Mouse (Mus musculus) neural tube, embryonic 13.5 days (tissue): ENCODE measurements around the gene Acaa1a. TPM values are rescaled to one million over a fixed set of nuclear protein-coding genes. Genes with fewer than 3 reads are reported as not detected.

ENCODE experiments used
- ATAC-seq: fragments of 200-750 bp; cut with Nextera tagmentation; 2 replicates; pipeline ENCODE4 v1.8.0; 2017; ENCODE audit warnings: low read depth, mild to moderate bottlenecking, moderate TSS enrichment, moderate library complexity
- H3K27ac ChIP-seq: fragments of 300-500 bp; sonication (generic); replicated peaks from 2 replicates; pipeline ENCODE4 v1.5.1; 2015; ENCODE audit warnings: moderate library complexity, mild to moderate bottlenecking, inconsistent platforms
- H3K27me3 ChIP-seq: fragments of 300-500 bp; sonication (generic); 2 replicates; pipeline ENCODE4 v1.6.1; 2015; ENCODE audit warnings: mild to moderate bottlenecking, inconsistent platforms
- H3K36me3 ChIP-seq: fragments of 300-500 bp; sonication (generic); 2 replicates; pipeline ENCODE4 v1.6.1; 2015; ENCODE audit warnings: mild to moderate bottlenecking, inconsistent platforms
- H3K4me1 ChIP-seq: fragments of 300-500 bp; sonication (generic); replicated peaks from 2 replicates; pipeline ENCODE4 v1.6.1; 2015; ENCODE audit warnings: inconsistent platforms
- H3K4me2 ChIP-seq: fragments of 300-500 bp; sonication (generic); 2 replicates; pipeline ENCODE4 v1.6.1; 2015; ENCODE audit warnings: inconsistent platforms, mild to moderate bottlenecking, moderate library complexity
- H3K4me3 ChIP-seq: fragments of 300-500 bp; sonication (generic); 2 replicates; pipeline ENCODE4 v1.5.1; 2015; ENCODE audit warnings: mild to moderate bottlenecking, inconsistent platforms
- H3K9ac ChIP-seq: fragments of 300-500 bp; sonication (generic); 2 replicates; pipeline ENCODE4 v1.6.1; 2015; ENCODE audit warnings: moderate library complexity, mild to moderate bottlenecking, inconsistent platforms
- H3K9me3 ChIP-seq: fragments of 300-500 bp; sonication (generic); 2 replicates; pipeline ENCODE4 v1.6.1; 2016; ENCODE audit warnings: inconsistent platforms
- WGBS: fragments of 180-500 bp; shearing (Covaris S2); methylation state at CpG from one replicate; pipeline ENCODE4 v1.1.7; 2015; 5-methylcytosine and 5-hydroxymethylcytosine counted together
- polyA plus RNA-seq: library from polyadenylated mRNA; unstranded; fragments of >200 nt; fragmentation: Nextera tagmentation; extraction: Ambion mirVana; gene quantifications from 2 replicates; pipeline ENCODE4 v1.2.1, GENCODE M21; 2015

Gene Acaa1a
- polyA plus RNA-seq, 1 experiment from 2014 or later = 106 TPM

GRCm38 (mm10) chr9:119340909-119341816 is 1.7 kb downstream of the Acaa1a start, which contains the start of gene Myd88:
Gene Myd88, minus strand, starts transcription at chr9:119341411.
- H3K4me2 ChIP-seq = peak within 1 kb of the TSS; percentile 84
- WGBS = under 1% methylated on average over 68 of the region's 68 CpGs
- peak within 1 kb of the TSS; percentile 92 for H3K9ac ChIP-seq
- peak within 1 kb of the TSS; percentile 89 for H3K27ac ChIP-seq
- peak; percentile 98 for ATAC-seq
- peak within 1 kb of the TSS; percentile 81 for H3K4me3 ChIP-seq
- peaks cover 31% of the 10 kb centered on the region for H3K36me3 ChIP-seq
- no peaks in the 10 kb centered on the region for H3K9me3 ChIP-seq
- H3K4me1 ChIP-seq = peaks cover 38% of the 10 kb centered on the region
- peaks cover 18% of the 10 kb centered on the region for H3K27me3 ChIP-seq

DNA sequence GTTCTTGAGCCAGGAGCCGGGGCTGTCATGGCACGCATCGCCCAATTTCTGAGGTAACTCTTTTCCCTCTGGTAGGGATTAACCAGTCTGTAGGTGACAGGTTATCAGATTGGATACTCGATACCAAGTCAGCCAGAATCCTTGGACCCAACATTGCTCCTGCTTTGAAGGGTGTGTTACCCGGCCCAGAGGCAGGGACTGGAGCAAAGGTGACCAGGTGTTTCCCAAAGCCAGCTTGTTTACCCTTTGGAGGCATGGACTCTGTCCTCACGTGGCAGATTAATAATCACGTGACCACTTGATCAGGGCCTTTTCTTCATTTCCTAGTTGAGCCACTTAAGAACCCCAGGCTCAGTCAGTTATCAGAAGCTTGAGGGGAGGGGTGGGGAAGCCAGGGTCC is 3.3 kb downstream of the Acaa1a start:
- H3K36me3 ChIP-seq = peaks cover 46% of the 10 kb centered on the region
- ATAC-seq = no peak
- H3K27ac ChIP-seq = no peak overlapping the region
- 88% methylated on average over 7 of the region's 7 CpGs for WGBS
- peak overlapping the region; percentile 92; the same call in 1 of the 2 replicates for H3K9ac ChIP-seq
- peaks cover 18% of the 10 kb centered on the region for H3K27me3 ChIP-seq
- no peak overlapping the region; the same call in 1 of the 2 replicates for H3K4me2 ChIP-seq
- H3K4me1 ChIP-seq = peaks cover 38% of the 10 kb centered on the region
- peak overlapping the region; percentile 81 for H3K4me3 ChIP-seq
- no peaks in the 10 kb centered on the region for H3K9me3 ChIP-seq

- H3K4me1 ChIP-seq = peaks cover 20% of the 10 kb centered on the region
- H3K4me3 ChIP-seq = no peak overlapping the region
- no peak overlapping the region for H3K27ac ChIP-seq
- no peaks in the 10 kb centered on the region for H3K27me3 ChIP-seq
- no peak overlapping the region for H3K9ac ChIP-seq
- no peaks in the 10 kb centered on the region for H3K9me3 ChIP-seq
- WGBS = 89% methylated on average over 8 of the region's 8 CpGs
- ATAC-seq = no peak
- H3K36me3 ChIP-seq = peaks cover 74% of the 10 kb centered on the region
- H3K4me2 ChIP-seq = no peak overlapping the region
These were observed 6.9 kb downstream of the Acaa1a start for GRCm38 (mm10) chr9:119346376-119346775.

GRCm38 (mm10) chr9:119350531-119350930 is 11.1 kb downstream of the Acaa1a start:
- no peaks in the 10 kb centered on the region for H3K27me3 ChIP-seq
- no peak for ATAC-seq
- H3K27ac ChIP-seq = no peak overlapping the region
- no peak overlapping the region for H3K4me3 ChIP-seq
- no peaks in the 10 kb centered on the region for H3K9me3 ChIP-seq
- WGBS = 88% methylated on average over 3 of the region's 3 CpGs
- no peak overlapping the region for H3K4me2 ChIP-seq
- no peak overlapping the region for H3K9ac ChIP-seq
- H3K36me3 ChIP-seq = peaks cover 51% of the 10 kb centered on the region
- H3K4me1 ChIP-seq = no peaks in the 10 kb centered on the region

DNA sequence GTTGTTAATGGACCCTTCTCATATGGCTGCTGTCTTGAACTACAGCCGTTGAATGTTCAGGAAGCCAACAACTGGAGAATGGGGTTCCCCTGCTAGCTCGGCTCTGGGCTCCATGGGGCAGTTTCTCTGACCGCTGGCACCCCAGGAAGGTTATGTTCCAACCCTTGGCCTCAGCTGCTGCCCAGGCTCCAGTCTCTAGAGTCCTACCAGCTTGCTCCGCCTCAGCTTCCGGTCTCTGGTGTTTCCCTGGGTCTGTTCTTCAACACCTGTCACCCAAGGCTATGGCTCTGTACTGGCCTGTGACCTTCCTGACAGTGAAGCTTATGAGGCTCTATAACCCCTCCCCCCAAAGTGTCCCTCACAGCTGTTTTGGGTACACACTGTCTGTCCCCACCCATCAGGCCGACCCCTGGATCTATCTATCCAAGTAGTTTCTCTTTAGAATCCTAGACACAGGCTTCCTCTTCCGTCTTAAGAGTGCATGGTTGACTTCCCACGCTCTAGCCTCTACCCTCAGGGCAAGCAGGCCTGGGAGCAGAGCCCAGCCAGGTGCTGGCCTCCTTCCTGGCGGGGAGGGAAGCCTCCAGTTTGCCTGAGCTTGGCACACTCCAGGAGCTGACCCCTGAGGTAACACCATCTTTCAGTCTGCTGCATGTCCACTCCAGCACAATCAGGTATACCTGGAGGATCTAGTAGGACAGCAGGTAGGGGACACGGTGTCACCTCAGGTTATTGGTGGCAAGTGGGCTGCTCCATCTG is 11.7 kb downstream of the Acaa1a start:
- Histone ChIP-seq H3K36me3 (peaks cover 46% of the 10 kb centered on the region), H3K9me3 (no peaks in the 10 kb centered on the region), H3K4me2 (no peak overlapping the region), H3K9ac (no peak overlapping the region), H3K27me3 (no peaks in the 10 kb centered on the region), H3K27ac (no peak overlapping the region), H3K4me1 (no peaks in the 10 kb centered on the region), H3K4me3 (no peak overlapping the region)
- no peak for ATAC-seq
- 91% methylated on average over 10 of the region's 10 CpGs for WGBS

- Histone ChIP-seq H3K9me3 (no peaks in the 10 kb centered on the region), H3K36me3 (peaks cover 36% of the 10 kb centered on the region), H3K4me3 (no peak overlapping the region), H3K27ac (no peak overlapping the region), H3K4me1 (no peaks in the 10 kb centered on the region), H3K27me3 (no peaks in the 10 kb centered on the region), H3K9ac (no peak overlapping the region), H3K4me2 (no peak overlapping the region)
- ATAC-seq = no peak
- WGBS = 26% methylated on average over 4 of the region's 4 CpGs
These were observed 12.6 kb downstream of the Acaa1a start for GRCm38 (mm10) chr9:119352060-119352459.

GRCm38 (mm10) chr9:119353926-119354325 is 14.4 kb downstream of the Acaa1a start:
- Histone ChIP-seq H3K4me1 (peaks cover 6% of the 10 kb centered on the region), H3K36me3 (peaks cover 20% of the 10 kb centered on the region), H3K4me2 (no peak overlapping the region), H3K27me3 (no peaks in the 10 kb centered on the region), H3K9ac (no peak overlapping the region), H3K4me3 (no peak overlapping the region), H3K9me3 (no peaks in the 10 kb centered on the region), H3K27ac (no peak overlapping the region)
- WGBS = 81% methylated on average over 6 of the region's 6 CpGs
- ATAC-seq = no peak

- Histone ChIP-seq H3K27me3 (no peaks in the 10 kb centered on the region), H3K36me3 (peaks cover 6% of the 10 kb centered on the region), H3K4me1 (peaks cover 6% of the 10 kb centered on the region), H3K27ac (no peak overlapping the region), H3K9me3 (no peaks in the 10 kb centered on the region), H3K4me2 (no peak overlapping the region), H3K9ac (no peak overlapping the region), H3K4me3 (no peak overlapping the region)
- WGBS = 83% methylated on average over 6 of the region's 6 CpGs
- no peak for ATAC-seq
These were observed 16.5 kb downstream of the Acaa1a start for GRCm38 (mm10) chr9:119355943-119356342.

GRCm38 (mm10) chr9:119357331-119358057 is 18.0 kb downstream of the Acaa1a start, which contains the start of gene Xylb:
Gene Xylb, plus strand, starts transcription at chr9:119357381.
- H3K27ac ChIP-seq = no peak within 1 kb of the TSS
- peak within 1 kb of the TSS; percentile 82 for H3K4me2 ChIP-seq
- H3K9me3 ChIP-seq = no peaks in the 10 kb centered on the region
- H3K4me3 ChIP-seq = peak within 1 kb of the TSS; percentile 57
- H3K27me3 ChIP-seq = no peaks in the 10 kb centered on the region
- peak within 1 kb of the TSS; percentile 72 for H3K9ac ChIP-seq
- H3K36me3 ChIP-seq = no peaks in the 10 kb centered on the region
- H3K4me1 ChIP-seq = peaks cover 6% of the 10 kb centered on the region
- WGBS = 3% methylated on average over 65 of the region's 65 CpGs
- ATAC-seq = peak; percentile 93

GRCm38 (mm10) chr9:119358058-119358429 is 18.6 kb downstream of the Acaa1a start:
- Histone ChIP-seq H3K9me3 (no peaks in the 10 kb centered on the region), H3K4me3 (peak overlapping the region; percentile 57), H3K36me3 (no peaks in the 10 kb centered on the region), H3K27ac (no peak overlapping the region), H3K27me3 (no peaks in the 10 kb centered on the region), H3K9ac (peak overlapping the region; percentile 72; the same call in 1 of the 2 replicates), H3K4me1 (peaks cover 6% of the 10 kb centered on the region), H3K4me2 (peak overlapping the region; percentile 82)
- peak; percentile 6; the same call in 1 of the 2 replicates for ATAC-seq
- WGBS = 39% methylated on average over 9 of the region's 9 CpGs

DNA sequence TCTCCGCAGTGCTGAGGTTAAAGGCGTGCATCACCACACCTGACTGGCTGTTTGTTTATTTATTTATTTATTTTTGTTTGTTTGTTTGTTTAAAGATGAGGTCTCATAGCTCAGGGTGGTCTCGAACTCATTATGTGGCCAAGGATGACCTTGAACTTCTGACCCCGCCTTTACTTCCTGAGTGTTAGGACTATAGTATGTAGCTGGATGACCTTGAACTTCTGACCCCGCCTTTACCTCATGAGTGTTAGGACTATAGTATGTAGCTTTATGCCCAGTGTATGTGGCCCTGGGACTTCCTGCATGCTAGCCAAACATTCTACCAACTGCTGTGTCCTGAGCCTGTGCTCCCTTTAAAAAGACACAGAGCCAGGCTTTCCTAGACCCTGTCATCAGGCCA is 21.9 kb downstream of the Acaa1a start:
- Histone ChIP-seq H3K27ac (no peak overlapping the region), H3K4me1 (peaks cover 6% of the 10 kb centered on the region), H3K36me3 (no peaks in the 10 kb centered on the region), H3K9me3 (no peaks in the 10 kb centered on the region), H3K9ac (no peak overlapping the region), H3K4me2 (no peak overlapping the region), H3K4me3 (no peak overlapping the region), H3K27me3 (no peaks in the 10 kb centered on the region)
- WGBS = 90% methylated on average over 5 of the region's 5 CpGs
- ATAC-seq = no peak
